Mouse (Mus musculus) limb, embryonic 12.5 days (tissue): ENCODE data around the gene Syne2. TPM values are rescaled to one million over a fixed set of nuclear protein-coding genes. Genes with fewer than 3 reads are reported as not detected.

Source experiments
- ATAC-seq: fragments of 200-750 bp; cut with Nextera tagmentation; 2 replicates; pipeline ENCODE4 v1.8.0; 2017; ENCODE audit warnings: low read depth, moderate TSS enrichment; ENCODE audit not compliant: insufficient number of reproducible peaks, insufficient read depth, low FRiP score, low TSS enrichment
- H3K27ac ChIP-seq: fragments of 300-500 bp; sonication (generic); 2 replicates; pipeline ENCODE4 v1.5.1; 2016; ENCODE audit warnings: mild to moderate bottlenecking, moderate library complexity
- H3K27me3 ChIP-seq: fragments of 300-500 bp; sonication (generic); 2 replicates; pipeline ENCODE4 v1.6.1; 2016; ENCODE audit warnings: mild to moderate bottlenecking, moderate library complexity
- H3K36me3 ChIP-seq: fragments of 300-500 bp; sonication (generic); 2 replicates; pipeline ENCODE4 v1.6.1; 2016; ENCODE audit warnings: mild to moderate bottlenecking, moderate library complexity
- H3K4me1 ChIP-seq: fragments of 300-500 bp; sonication (generic); replicated peaks from 2 replicates; pipeline ENCODE4 v1.6.1; 2016
- H3K4me2 ChIP-seq: fragments of 300-500 bp; sonication (generic); 2 replicates; pipeline ENCODE4 v1.6.1; 2016; ENCODE audit warnings: mild to moderate bottlenecking, moderate library complexity
- H3K4me3 ChIP-seq: fragments of 300-500 bp; sonication (generic); replicated peaks from 2 replicates; pipeline ENCODE4 v1.5.1; 2016; ENCODE audit warnings: mild to moderate bottlenecking
- H3K9ac ChIP-seq: fragments of 300-500 bp; sonication (generic); replicated peaks from 2 replicates; pipeline ENCODE4 v1.6.1; 2016; ENCODE audit warnings: mild to moderate bottlenecking, moderate library complexity
- H3K9me3 ChIP-seq: fragments of 300-500 bp; sonication (generic); 2 replicates; pipeline ENCODE4 v1.6.1; 2016; ENCODE audit warnings: mild to moderate bottlenecking, moderate library complexity
- WGBS: fragments of 180-500 bp; shearing (Covaris S2); methylation state at CpG from one replicate; pipeline ENCODE4 v1.1.7; 2016; 5-methylcytosine and 5-hydroxymethylcytosine counted together
- polyA plus RNA-seq: library from polyadenylated mRNA; unstranded; fragments of >200 nt; fragmentation: Nextera tagmentation; extraction: Ambion mirVana; gene quantifications from 2 replicates; pipeline ENCODE4 v1.2.1, GENCODE M21; 2016

Syne2 gene
- polyA plus RNA-seq, 1 experiment from 2014 or later: 119 TPM

GRCm38 (mm10) chr12:75814551-75814950, 3.4 kb upstream of the Syne2 start:
- ATAC-seq: no peak
- Histone ChIP-seq H3K4me3 (no peak overlapping the region), H3K27me3 (peaks cover 13% of the 10 kb centered on the region), H3K9ac (no peak overlapping the region), H3K4me2 (no peak overlapping the region), H3K36me3 (no peaks in the 10 kb centered on the region), H3K9me3 (no peaks in the 10 kb centered on the region), H3K4me1 (peaks cover 11% of the 10 kb centered on the region), H3K27ac (no peak overlapping the region)
- 81% methylated on average over 6 of the region's 6 CpGs for WGBS

GRCm38 (mm10) chr12:75816981-75817856, 715 bp upstream of the Syne2 start:
- no peaks in the 10 kb centered on the region for H3K9me3 ChIP-seq
- H3K27me3 ChIP-seq: peaks cover 13% of the 10 kb centered on the region
- H3K36me3 ChIP-seq: no peaks in the 10 kb centered on the region
- no peak overlapping the region for H3K27ac ChIP-seq
- peak overlapping the region; percentile 76 for H3K4me3 ChIP-seq
- peaks cover 28% of the 10 kb centered on the region for H3K4me1 ChIP-seq
- no peak for ATAC-seq
- H3K4me2 ChIP-seq: peak overlapping the region; percentile 79
- WGBS: 9% methylated on average over 25 of the region's 25 CpGs
- peak overlapping the region; percentile 95 for H3K9ac ChIP-seq

GRCm38 (mm10) chr12:75818453-75819434, 810 bp downstream of the Syne2 start:
- peaks cover 33% of the 10 kb centered on the region for H3K4me1 ChIP-seq
- under 1% methylated on average over 88 of the region's 93 CpGs for WGBS
- H3K36me3 ChIP-seq: no peaks in the 10 kb centered on the region
- peak overlapping the region; percentile 95 for H3K9ac ChIP-seq
- peak overlapping the region; percentile 79 for H3K4me2 ChIP-seq
- peak; percentile 50 for ATAC-seq
- H3K9me3 ChIP-seq: no peaks in the 10 kb centered on the region
- peak overlapping the region; percentile 90 for H3K27ac ChIP-seq
- peak overlapping the region; percentile 76 for H3K4me3 ChIP-seq
- H3K27me3 ChIP-seq: peaks cover 13% of the 10 kb centered on the region

GRCm38 (mm10) chr12:75819481-75819880, 1.5 kb downstream of the Syne2 start:
- Histone ChIP-seq H3K9ac (peak overlapping the region; percentile 95), H3K4me3 (peak overlapping the region; percentile 76), H3K36me3 (no peaks in the 10 kb centered on the region), H3K27me3 (peaks cover 13% of the 10 kb centered on the region), H3K4me1 (peaks cover 34% of the 10 kb centered on the region), H3K4me2 (peak overlapping the region; percentile 79), H3K9me3 (no peaks in the 10 kb centered on the region), H3K27ac (no peak overlapping the region)
- 3% methylated on average over 11 of the region's 11 CpGs for WGBS
- no peak for ATAC-seq

DNA sequence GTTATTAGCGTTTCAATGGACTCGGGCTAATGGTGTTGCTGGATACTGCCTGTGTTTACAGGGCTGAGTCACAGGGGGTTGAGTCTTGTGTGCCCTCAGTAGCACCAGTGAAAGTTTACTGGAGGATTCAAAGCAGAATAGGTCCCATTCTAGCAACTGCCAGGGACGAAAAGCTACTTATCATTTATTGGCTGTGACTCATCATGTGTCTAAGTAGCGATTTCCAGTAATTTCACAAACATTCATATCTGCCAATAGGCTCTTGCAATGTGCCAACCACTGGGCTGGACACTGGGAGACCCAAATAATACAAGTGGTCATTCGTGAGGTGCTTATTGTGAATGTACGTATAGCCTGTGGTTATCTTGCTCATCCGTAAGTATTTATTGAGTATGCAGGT, 2.3 kb downstream of the Syne2 start:
- 72% methylated on average over 7 of the region's 7 CpGs for WGBS
- H3K4me3 ChIP-seq: no peak overlapping the region

DNA sequence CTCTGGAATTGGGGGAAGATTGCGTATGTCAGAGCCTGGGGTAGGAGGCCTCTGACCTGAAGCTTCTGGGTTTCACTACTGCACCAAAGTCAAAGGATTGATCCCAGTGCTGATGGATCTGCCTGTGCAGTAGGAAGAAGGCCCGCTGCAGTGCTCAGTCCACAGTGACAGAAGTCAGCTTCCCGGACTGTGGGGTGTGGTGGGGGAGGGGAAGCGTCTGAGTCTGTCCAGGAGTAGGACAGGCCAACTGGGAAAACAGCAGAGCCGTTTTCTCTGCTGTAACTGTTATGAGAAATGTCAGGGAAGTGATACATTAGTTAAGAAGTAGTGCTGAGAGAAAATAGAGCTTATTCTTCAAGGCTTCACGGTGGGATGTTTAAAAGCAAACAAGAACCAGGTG, 4.2 kb downstream of the Syne2 start:
- H3K9me3 ChIP-seq: no peaks in the 10 kb centered on the region
- peaks cover 58% of the 10 kb centered on the region for H3K4me1 ChIP-seq
- H3K27ac ChIP-seq: peak overlapping the region; percentile 4; the same call in 1 of the 2 replicates
- no peaks in the 10 kb centered on the region for H3K36me3 ChIP-seq
- H3K27me3 ChIP-seq: peaks cover 6% of the 10 kb centered on the region
- no peak overlapping the region for H3K9ac ChIP-seq
- 21% methylated on average over 6 of the region's 6 CpGs for WGBS
- no peak overlapping the region for H3K4me3 ChIP-seq
- ATAC-seq: no peak
- peak overlapping the region; percentile 26; the same call in 1 of the 2 replicates for H3K4me2 ChIP-seq

More for the DNA sequence above, 2.3 kb downstream of the Syne2 start:
- no peak for ATAC-seq
- Histone ChIP-seq H3K9ac (no peak overlapping the region), H3K4me2 (peak overlapping the region; percentile 79), H3K9me3 (no peaks in the 10 kb centered on the region), H3K4me1 (peaks cover 41% of the 10 kb centered on the region), H3K27ac (no peak overlapping the region), H3K27me3 (peaks cover 13% of the 10 kb centered on the region), H3K36me3 (no peaks in the 10 kb centered on the region)

- H3K4me3 ChIP-seq: no peak overlapping the region
- H3K4me1 ChIP-seq: peaks cover 63% of the 10 kb centered on the region
- no peaks in the 10 kb centered on the region for H3K36me3 ChIP-seq
- no peak overlapping the region for H3K4me2 ChIP-seq
- 89% methylated on average over 6 of the region's 6 CpGs for WGBS
- no peaks in the 10 kb centered on the region for H3K9me3 ChIP-seq
- H3K27ac ChIP-seq: no peak overlapping the region
- no peak for ATAC-seq
- H3K9ac ChIP-seq: no peak overlapping the region
- H3K27me3 ChIP-seq: 0 out of 2 replicates have a peak, but pooled peaks cover 3% of the 10 kb centered on the region
Measured at GRCm38 (mm10) chr12:75823475-75823874, 5.5 kb downstream of the Syne2 start.

GRCm38 (mm10) chr12:75825458-75825857, 7.5 kb downstream of the Syne2 start:
- Histone ChIP-seq H3K4me1 (peaks cover 65% of the 10 kb centered on the region), H3K27ac (no peak overlapping the region), H3K9me3 (no peaks in the 10 kb centered on the region), H3K9ac (no peak overlapping the region), H3K4me3 (no peak overlapping the region), H3K27me3 (0 out of 2 replicates have a peak, but pooled peaks cover 3% of the 10 kb centered on the region), H3K36me3 (no peaks in the 10 kb centered on the region), H3K4me2 (no peak overlapping the region)
- 89% methylated on average over 7 of the region's 7 CpGs for WGBS
- no peak for ATAC-seq

DNA sequence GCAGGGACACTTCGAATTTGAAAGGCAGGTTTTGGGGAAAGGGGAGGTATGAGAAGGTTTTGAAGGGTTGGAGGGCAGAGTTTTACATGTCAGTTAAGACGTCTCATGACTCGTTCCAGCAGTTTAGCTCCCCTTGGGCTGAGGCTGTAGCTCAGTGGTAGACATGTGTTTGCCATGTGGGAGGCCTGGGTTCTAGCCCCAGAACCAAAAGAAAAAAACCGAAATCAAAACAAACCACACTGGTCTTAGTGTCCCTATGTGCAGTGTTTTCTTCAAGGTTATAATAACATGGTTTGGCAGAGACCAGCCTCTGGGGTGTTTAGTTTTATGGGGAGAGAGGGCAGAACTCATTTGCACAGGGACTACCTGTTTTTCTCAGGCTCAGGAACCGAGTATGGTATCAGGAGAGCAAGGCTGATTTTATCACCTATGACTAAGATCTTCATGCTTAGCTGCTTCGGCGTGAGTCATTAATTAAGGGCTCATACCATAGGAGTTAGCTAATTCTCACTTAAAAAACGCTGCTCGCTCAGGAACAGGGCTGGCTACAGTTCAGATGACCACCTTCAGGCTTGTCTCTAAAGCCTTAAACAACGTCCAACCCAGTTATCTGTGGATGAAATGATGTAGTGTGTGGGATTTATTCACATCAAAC, 8.9 kb downstream of the Syne2 start:
- 31% methylated on average over 10 of the region's 10 CpGs for WGBS
- peaks cover 59% of the 10 kb centered on the region for H3K4me1 ChIP-seq
- no peak overlapping the region; the same call in none of the 2 replicates for H3K4me2 ChIP-seq

GRCm38 (mm10) chr12:75827751-75828150, 9.8 kb downstream of the Syne2 start:
- peaks cover 53% of the 10 kb centered on the region for H3K4me1 ChIP-seq
- ATAC-seq: no peak

More for the DNA sequence above, 8.9 kb downstream of the Syne2 start:
- Histone ChIP-seq H3K27me3 (0 out of 2 replicates have a peak, but pooled peaks cover 3% of the 10 kb centered on the region), H3K36me3 (no peaks in the 10 kb centered on the region), H3K27ac (0 out of 2 replicates have a peak overlapping the region, but pooled peaks have one; percentile 37), H3K4me3 (no peak overlapping the region), H3K9ac (no peak overlapping the region), H3K9me3 (no peaks in the 10 kb centered on the region)
- ATAC-seq: peak; percentile 66; the same call in 1 of the 2 replicates

More at GRCm38 (mm10) chr12:75827751-75828150, 9.8 kb downstream of the Syne2 start:
- H3K27me3 ChIP-seq: 0 out of 2 replicates have a peak, but pooled peaks cover 3% of the 10 kb centered on the region
- H3K4me3 ChIP-seq: no peak overlapping the region
- H3K27ac ChIP-seq: peak overlapping the region; percentile 14; the same call in 1 of the 2 replicates
- no peak overlapping the region; the same call in 1 of the 2 replicates for H3K4me2 ChIP-seq
- no peaks in the 10 kb centered on the region for H3K36me3 ChIP-seq
- no peak overlapping the region for H3K9ac ChIP-seq
- 70% methylated on average over 15 of the region's 15 CpGs for WGBS
- H3K9me3 ChIP-seq: no peaks in the 10 kb centered on the region
